Mouse (Mus musculus) small intestine, adult 2 months (tissue): ENCODE results near the gene Lhx6.

Experiments
- CTCF ChIP-seq: fragments of 200-500 bp; IDR thresholded peaks from 2 replicates; pipeline ENCODE4 v1.5.1; 2012; ENCODE audit warnings: low read depth, mild to moderate bottlenecking, control low read depth, inconsistent platforms, low read length, moderate library complexity, mixed read lengths; ENCODE audit not compliant: insufficient replicate concordance, insufficient read length; ENCODE audit errors: extremely low read depth
- POLR2A ChIP-seq: fragments of 200-500 bp; IDR thresholded peaks from 2 replicates; pipeline ENCODE4 v1.6.1; 2012; ENCODE audit warnings: low read depth, mild to moderate bottlenecking, control low read depth, inconsistent platforms, low read length, moderate library complexity

GRCm38 (mm10) chr2:36073781-36074180 is 31.4 kb downstream of the Lhx6 start:
- TF ChIP-seq POLR2A: no peak
- no peak for TF ChIP-seq CTCF
